Mouse (Mus musculus): ENCODE data around the gene Abca3. TPM values are rescaled to one million over a fixed set of nuclear protein-coding genes. Genes with fewer than 3 reads are reported as not detected.

Gene Abca3
- 10 to 100 TPM; 59.2 to 61.4 TPM for total RNA-seq (2021)
- long read RNA-seq, full-length matches to known transcripts, result 43 of 80 reads
- long read RNA-seq, partial matches to known transcripts, result 19 of 80 reads
- long read RNA-seq, other reads (novel, unspliced or antisense), result 18 of 80 reads

DNA sequence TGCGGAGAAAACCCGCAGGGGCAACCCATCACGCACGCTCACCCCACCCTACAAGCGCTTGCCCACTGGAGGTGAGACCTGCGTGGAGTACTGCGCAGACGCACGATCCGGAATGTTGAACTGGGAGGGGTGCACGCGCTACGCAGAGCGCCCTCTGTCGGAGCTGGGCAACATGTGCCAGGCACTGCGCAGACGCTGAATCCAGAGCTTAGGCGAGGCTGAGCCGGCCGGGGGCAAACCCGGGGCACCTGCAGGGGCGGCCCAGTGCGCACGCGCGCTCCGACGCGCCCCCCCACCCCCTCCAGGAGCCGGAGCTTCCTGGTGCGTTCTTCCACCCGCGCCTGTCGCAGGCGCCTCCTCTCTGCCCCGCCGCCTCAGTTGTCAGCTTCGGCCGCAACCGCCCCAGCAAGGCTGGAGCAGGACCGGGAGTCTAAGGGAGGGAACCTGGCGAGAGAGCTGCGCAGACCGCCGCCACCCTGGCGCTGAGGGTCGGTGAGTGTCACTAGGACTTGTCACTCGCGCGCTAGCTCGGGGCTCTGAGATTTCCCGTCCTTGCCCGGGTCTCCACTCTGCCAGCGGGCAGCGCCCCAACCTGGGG, at the start of gene Abca3:
TSS of gene Abca3 (plus strand) at position 191 of the 598 bp plus-strand sequence.
- peak; percentile 97 to 98 for DNase-seq (ENCODE audit: low spot score in 2 of 2)

DNA sequence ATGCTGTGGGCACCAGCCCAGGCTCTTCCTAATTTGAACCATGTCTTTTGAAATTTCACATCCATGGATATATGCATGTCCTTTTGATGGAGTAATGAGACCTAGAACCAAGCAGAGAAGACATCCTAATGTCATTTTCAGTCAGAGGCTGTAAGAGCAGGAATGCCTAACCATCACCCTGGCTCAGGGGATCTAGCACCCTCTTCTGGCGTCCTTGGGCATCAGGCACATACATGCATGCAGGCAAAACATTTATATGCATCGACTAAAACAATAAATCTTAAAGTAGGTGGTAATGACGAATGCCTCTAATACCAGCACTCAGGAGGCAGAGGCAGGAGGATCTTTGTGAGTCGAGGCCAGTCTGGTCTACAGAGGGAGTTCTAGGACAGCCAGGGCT, 44.2 kb upstream of the Abca3 start:
- peak in 1 of 2 experiments; percentile 37 for DNase-seq (ENCODE audit: low spot score in 2 of 2)

DNA sequence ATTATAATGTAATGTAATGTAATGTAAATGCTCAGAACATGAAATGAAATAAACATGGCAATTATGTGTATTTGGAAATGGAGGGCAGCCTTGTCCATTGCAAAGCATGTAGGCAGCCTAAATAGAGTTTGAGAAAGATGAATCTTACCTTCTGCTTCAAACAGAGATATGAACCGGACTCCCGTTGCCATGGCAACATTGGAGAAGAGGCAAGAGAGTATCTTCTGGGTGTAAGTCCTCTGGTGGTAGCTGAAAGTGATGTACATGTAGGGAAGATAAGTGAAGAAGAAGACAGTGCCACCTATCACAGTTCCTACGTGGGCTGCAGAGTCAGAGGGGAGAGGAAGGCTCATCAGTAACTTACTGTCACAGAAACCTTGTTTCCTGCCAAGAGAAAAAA, 30.9 kb upstream of the Abca3 start:
- peak in 1 of 2 experiments; percentile 33 for DNase-seq (ENCODE audit: low spot score in 2 of 2)

DNA sequence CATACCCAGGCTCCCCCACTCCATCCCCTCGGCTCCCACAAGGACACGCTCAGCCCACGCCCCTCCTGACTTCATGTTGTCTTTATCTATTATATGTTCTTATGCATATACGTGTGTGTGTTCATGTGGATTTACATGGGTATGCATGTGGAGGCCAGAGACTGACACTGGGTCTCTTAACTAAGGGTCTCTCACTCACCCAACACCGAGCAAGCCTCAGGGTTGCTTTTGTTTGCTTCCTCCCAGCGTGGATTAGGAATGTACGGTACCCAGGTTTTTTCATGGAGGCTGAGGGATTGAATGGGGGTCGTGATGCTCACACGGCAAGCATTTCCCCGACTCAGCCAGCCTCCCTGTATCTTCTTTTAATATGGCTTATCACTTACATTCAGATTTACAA, 26.7 kb upstream of the Abca3 start:
- no peak for DNase-seq (ENCODE audit: low spot score in 2 of 2)

DNA sequence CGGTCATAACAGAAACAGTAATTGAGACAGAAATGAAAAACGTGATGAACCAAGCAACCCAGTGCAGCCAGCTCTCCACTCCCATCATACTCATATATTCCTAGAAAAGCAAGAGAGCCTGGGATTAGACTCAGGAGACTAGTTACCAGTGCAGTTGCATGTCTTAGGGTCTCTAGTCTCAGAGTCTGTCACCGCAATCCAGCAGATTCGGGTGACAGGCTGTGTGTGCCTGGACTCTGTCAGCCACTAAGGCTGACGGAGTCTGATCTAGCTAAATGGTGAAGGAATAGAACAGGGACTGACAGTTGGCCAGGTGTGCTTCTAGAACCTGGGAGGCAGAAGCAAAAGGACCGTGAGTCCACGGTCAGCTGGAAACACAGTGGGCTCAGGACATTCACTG, 24.1 kb upstream of the Abca3 start:
- no peak for DNase-seq (ENCODE audit: low spot score in 2 of 2)

DNA sequence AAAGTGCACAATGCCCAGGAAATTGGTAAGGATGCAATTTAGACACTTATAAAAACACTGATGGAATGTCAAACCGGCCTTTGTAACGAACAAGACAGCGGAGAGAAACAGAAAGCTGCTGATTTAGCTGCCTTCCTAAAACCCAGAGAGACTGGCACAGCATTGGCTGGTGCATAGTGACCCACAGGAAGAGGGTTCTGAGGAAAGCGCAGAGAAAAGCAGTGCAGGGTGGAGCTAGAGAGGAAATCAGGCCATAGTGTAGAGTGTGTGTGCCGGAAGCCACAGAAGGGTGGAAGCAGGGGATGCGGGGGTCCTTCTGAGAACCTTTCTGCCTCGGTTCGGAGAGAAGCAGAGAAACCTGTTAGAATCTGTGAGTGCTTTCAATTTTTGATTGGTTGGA, 7.1 kb upstream of the Abca3 start:
- no peak for DNase-seq (ENCODE audit: low spot score in 2 of 2)

DNA sequence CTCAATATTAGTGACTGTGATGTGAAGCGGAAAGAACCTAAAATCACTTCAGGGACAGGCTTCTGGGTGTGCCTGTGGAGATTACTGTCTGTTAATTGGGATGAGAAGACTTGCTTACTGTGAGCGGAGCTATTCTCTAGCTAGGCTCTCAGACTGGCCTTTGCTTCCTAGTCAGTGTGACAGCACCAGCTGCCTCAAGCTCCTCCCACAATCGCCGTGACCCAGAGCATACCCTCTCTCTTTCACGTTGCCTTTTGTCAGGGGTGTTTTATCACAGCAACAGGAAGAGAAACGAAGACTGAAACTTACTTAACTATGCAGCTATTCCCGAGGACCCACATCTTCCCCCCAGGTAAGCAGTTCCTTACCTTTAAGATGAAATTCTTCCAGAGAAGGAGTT, 4.9 kb upstream of the Abca3 start:
- DNase-seq (ENCODE audit: low spot score in 2 of 2), result no peak

DNA sequence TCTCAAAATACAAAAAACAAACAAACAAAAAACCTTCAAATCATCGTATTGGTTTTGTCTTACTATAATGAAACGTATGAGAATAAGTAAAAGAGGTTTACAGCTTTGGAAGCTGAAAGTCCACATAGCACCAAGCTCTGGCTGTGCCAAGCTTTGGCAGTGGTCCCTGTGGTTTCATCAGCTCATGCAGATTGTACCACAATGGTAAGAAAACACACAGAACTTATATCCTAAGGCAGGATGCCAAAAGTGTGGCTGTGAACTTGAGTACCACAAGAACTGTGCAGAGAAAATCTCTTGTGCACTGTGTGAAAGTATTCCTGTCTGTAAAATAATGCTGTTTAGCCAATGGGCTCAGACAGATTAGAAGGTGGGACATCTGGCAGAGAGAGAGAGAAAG, 2.6 kb upstream of the Abca3 start:
- no peak for DNase-seq (ENCODE audit: low spot score in 2 of 2)

DNA sequence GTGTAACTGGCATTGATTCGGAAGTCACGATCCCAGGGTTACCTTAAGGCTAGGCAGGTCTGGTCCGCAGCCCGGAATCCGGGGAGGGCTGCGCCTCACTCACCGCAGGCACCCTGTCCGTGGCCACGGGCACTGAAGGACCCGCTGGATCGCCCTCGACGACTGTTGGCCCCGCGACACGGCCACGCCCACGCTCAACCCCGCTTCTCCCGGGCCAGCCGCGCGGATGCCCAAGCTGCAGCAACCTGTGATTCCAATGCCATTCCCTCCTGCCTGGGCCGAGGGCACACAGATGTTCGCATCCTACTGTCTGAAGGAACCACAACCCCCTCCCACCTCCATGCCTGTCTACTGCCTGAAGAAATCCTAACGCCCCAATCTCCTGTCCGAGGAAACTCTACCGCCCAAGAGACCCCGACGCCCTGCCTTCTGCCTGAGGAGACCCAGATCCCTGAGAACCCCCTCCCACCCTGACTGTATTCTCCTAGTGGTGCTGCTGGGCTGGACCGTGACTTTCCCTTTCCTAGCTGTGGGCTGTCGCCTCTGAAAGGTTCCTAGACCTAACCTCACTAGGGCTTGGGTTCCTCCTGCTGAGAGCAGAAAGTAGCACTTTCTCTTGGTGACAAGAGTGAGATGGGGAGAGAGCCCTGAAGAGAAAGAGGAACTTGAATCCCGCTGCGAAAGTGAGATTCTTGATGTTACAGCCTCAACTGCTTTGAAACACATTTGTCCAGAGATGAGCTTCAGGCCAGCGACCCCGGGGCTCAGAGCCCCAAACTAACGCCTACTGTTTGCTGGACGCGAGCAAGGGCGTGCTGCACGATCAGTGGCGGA, 607 bp upstream of the Abca3 start, which contains the start of gene Abca17:
TSS of gene Abca17 (minus strand) at position 143 of the 834 bp plus-strand sequence.
- DNase-seq (ENCODE audit: low spot score in 2 of 2), result no peak

DNA sequence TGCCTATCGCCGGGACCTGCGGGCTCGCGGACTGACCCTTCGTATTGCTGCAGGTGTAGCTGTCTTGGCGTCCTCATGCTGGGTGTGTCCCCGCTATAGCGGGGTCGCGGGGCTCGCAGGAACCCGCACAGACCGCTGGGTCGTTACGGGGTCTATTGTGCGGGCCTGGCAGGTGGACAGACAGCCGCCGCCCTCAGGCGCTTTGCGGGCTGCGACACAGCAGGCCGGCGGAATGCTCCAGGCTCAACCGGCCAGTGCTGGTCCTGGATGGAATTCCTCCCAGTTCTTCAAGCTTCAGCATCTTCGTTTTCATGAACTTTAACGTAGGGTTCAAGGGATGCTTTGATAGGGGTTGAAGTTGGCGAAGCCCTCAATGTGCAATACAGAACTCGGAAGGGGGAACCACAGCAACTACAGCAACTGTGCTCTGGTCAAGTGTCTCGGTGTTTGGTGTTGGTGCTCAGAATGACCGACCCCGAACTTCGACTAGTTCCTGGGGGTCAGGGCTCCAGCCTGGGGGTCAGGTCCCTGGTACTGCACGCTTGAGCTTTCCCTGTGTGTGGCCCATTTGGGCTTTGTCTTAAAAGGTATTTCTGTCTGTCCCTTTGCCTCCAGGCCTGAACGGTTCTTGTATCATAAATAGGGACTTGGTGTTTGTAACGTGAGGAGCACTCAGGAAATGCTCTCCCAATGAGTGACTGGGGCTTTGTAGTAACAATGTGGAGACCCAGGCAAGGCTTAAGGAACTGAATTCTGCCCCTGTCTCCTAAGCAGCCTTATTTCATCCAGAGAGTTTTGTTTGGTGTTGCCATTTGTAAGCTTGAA, 832 bp downstream of the Abca3 start:
- no peak for DNase-seq (ENCODE audit: low spot score in 2 of 2)

DNA sequence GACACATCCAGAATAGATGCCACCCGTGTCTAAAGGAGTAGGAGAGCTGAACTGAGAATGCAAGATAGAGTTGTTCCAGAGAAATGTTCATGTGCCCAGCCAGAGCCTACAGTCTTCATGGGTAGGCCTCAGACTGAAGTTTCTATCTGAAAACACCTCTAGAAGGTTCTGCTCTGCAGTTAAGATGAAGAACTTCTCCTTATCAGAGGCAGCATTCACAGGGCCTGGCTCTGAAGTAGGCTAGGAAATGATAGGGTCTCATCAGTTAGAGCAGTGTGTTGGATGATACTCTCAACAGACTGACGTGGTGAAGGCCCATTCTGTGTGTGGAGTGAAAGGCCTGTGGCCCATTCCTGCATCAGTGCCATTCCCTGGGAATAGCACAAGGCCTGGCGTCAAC, 2.2 kb downstream of the Abca3 start:
- DNase-seq (ENCODE audit: low spot score in 2 of 2), result no peak

DNA sequence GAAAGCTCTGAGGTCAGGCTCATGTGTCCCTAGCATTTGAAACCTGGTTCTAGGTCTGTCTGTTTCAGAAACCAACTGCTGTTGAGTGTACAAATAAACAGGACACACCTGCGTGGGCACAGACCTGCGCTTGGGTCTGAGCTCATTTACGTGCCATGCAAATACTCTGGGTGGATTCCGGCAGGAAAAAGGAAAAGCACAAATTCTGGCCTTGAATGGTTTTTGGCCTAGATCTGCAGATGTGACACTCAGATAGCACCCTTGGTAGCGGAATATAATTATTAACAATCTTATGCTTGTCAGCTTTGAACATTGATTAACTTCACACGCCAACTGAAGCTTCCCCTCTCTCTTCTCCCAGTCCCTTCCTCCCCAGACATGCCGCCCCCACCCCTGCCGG, 3.5 kb downstream of the Abca3 start:
- no peak for DNase-seq (ENCODE audit: low spot score in 2 of 2)

DNA sequence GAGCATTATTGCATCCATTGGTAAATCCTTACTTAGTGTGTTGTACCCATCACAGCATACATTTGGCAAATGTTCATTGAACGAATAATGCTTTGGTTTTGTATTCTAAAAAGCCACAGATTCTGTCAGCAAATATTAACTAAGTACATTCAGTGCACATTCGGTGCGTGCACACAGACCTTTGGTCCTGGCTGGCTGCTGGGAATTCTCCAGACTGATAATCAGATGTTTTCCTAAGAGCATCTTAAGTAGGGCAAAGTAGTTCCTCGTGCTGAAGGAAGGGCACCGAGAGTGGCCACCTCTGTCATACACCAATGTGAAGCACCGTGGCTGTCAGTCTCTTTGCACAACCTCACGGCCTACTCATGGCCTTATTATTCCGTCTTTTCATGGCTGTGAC, 7.3 kb downstream of the Abca3 start:
- DNase-seq (ENCODE audit: low spot score in 2 of 2), result no peak

DNA sequence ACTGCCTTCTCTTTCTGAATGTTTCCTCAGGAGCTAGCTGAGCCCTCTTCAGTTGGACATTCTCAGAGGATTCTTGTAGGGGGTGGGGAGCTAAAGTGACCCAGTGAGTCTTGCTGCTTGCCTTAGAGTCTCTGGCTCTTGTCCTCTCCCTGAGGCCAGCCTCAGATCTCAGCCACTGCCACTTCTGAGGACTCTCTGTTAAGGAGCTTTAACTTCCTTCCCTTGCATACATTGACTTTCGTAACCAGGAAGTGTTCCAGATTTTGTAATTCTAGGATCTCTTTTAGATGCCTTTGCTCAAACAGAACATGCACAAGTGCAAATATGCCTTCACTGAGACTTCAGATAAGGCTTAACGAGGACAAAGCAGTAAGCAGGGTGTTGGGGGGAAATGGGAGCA, 8.2 kb downstream of the Abca3 start:
- no peak for DNase-seq (ENCODE audit: low spot score in 2 of 2)

DNA sequence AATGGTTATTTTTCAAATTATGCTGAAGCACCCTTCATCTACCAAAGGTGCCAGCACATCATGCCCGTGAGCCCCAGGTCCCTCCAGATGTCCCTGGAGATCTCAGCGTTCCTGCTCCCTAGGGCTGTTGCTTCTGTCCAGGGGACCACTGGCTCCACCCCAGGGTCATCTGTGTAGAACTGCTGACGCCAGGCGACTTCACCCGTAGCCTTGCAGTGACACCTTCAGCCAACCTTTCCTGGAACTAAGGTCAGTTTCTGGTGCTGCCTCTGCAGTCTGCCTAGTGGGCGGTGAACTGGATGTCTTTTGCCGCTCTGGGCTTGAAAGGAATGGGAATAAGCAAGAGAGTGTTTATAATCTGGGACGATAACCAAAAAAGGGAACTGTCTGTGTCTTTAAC, 9.1 kb downstream of the Abca3 start:
- DNase-seq (ENCODE audit: low spot score in 2 of 2), result no peak

DNA sequence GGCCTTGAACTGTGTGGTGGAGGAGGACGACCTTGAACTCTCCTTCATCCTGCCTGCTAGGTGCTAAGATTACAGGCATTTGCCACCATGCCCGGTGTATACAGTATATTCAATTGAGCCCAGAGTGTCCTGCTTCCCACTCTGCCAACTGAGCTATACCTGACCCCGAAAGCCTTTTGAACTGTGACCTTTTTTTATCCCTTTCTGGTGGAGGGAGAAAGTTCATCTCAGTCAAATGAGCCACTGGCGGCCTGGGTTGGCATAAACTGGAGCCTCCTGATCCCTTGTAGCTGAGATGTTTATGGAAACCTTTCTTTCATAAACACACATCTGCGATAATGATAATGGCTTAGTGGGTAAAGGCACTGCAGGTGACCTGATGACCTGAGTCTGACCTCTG, 9.5 kb downstream of the Abca3 start:
- no peak for DNase-seq (ENCODE audit: low spot score in 2 of 2)

DNA sequence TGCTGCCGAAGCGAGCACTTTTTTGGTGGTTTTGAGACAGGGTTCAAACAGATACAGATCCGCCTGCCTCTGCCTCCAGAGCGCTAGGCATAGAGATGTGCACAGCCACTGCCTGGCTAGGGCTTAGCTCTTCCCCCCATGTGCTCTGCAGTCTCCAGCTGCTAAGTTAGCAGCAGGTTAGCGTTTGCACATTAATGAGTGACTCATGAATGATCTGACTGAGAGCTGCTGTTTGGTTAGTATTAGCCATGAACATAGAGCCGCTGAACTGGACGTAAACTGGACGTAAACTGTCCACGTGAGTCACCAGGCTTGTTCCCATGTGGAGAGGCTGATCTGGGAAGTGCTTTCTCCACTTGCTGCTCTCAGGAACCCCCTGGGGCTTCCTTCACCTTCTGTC, 10.8 kb downstream of the Abca3 start:
- no peak for DNase-seq (ENCODE audit: low spot score in 2 of 2)

DNA sequence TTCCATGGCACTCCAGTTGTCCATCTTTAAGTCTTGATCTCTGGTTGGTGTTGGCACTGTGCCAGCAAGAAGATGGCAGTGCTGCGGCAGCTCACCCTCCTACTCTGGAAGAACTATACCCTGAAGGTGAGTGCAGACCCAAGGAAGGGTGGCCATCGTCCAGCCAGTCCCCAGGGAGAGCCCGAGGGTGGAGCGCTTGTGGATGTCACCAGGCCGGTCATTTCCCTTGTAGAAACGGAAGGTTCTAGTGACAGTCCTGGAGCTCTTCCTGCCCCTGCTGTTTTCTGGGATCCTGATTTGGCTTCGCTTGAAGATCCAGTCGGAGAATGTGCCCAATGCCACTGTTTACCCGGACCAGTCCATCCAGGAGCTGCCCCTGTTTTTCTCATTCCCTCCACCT, 12.7 kb downstream of the Abca3 start:
- no peak for DNase-seq (ENCODE audit: low spot score in 2 of 2)

DNA sequence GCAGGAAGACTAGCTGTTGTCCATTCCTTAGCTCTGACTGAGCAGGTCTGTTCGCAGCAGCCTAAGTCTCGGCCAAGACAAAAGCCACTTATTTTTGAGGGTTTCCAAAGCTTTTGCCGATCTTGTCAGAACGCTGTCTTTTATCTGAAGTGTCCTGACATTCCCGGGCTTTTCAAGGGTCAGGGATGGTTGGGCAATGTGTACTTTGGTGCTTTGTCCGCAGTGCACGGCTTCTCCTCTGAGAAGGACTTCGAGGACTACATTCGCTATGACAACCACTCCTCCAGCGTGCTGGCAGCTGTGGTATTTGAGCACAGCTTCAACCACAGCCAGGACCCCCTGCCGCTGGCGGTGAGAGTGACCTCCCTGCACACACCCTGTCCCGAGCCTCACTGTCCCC, 14.1 kb downstream of the Abca3 start:
- no peak for DNase-seq (ENCODE audit: low spot score in 2 of 2)

DNA sequence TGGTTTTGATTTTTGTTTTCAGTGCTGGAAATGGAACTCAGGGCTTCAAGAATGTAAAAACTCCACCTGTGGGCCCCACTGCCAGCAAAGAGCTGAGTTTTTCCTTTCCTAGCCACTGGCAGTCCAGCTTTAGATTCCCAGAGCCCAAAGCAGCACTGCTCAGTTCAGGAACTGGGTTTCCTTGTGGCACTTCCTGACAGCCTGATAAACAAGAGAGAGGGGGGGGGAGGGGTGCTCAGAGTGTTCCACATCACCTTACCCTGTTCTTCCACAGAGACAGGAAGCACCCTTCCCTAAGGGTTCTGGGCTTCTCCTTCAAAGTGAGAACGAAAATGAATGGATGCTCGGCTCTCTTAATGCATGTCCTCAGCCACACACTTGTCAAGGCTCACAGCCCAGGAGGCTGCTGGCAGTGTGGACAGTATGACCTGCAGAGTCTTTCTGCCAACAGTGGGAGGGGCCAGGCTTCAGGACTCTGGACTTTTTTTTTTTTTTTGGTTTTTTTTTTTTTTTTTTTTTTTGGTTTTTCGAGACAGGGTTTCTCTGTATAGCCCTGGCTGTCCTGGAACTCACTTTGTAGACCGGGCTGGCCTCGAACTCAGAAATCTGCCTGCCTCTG, 23.5 kb downstream of the Abca3 start:
- no peak for DNase-seq (ENCODE audit: low spot score in 2 of 2)

DNA sequence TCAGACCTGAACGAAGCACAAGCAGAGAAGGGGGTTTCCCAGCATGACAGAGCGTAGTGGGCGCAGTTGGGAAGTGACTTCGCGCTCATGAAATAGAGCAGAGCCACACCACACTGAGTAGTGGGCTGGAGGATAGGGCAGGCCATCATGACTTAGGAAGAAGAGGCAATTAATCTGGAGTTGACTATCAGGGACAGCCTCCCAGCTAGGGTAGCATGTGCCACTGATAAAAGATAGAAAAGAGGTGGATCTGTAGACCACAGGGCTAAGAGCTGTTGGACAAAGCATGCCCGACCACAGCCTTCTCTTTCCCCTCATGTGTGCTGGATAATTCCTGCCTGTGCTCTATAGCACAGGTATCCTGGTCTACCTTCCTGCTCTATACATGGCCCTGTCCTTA, 24.1 kb downstream of the Abca3 start:
- DNase-seq (ENCODE audit: low spot score in 2 of 2), result no peak
